Mouse (Mus musculus) heart, postnatal 0 days (tissue): Measurements from ENCODE around the gene Casq2. TPM values are rescaled to one million over a fixed set of nuclear protein-coding genes. Genes with fewer than 3 reads are reported as not detected.
A peak's percentile ranks its signal among the peaks of the same experiment; 100 is the strongest.

ENCODE experiments used
- ATAC-seq: fragments of 200-750 bp; cut with Nextera tagmentation; 2 replicates; pipeline ENCODE4 v1.8.0; 2017; ENCODE audit warnings: low read depth, moderate number of reproducible peaks, moderate library complexity; ENCODE audit not compliant: insufficient read depth
- DNase-seq: peaks from one replicate; pipeline ENCODE4 v3.0.0-alpha.2; 2016; ENCODE audit warnings: low spot score
- H3K27ac ChIP-seq: fragments of 300-500 bp; sonication (generic); 2 replicates; pipeline ENCODE4 v1.5.1; 2014; ENCODE audit warnings: low read depth, mild to moderate bottlenecking
- H3K27me3 ChIP-seq: fragments of 300-500 bp; sonication (generic); 2 replicates; pipeline ENCODE4 v1.6.1; 2014; ENCODE audit warnings: low read length, mixed read lengths; ENCODE audit not compliant: control insufficient read depth, insufficient read depth
- H3K36me3 ChIP-seq: fragments of 300-500 bp; sonication (generic); replicated peaks from 2 replicates; pipeline ENCODE4 v1.6.1; 2014; ENCODE audit warnings: low read length, mixed read lengths; ENCODE audit not compliant: control insufficient read depth, insufficient read depth
- H3K4me1 ChIP-seq: fragments of 300-500 bp; sonication (generic); 2 replicates; pipeline ENCODE4 v1.6.1; 2014; ENCODE audit warnings: antibody characterized with exemption; ENCODE audit not compliant: control insufficient read depth, insufficient read depth
- H3K4me2 ChIP-seq: fragments of 300-500 bp; sonication (generic); 2 replicates; pipeline ENCODE4 v1.6.1; 2014; ENCODE audit warnings: low read depth, mild to moderate bottlenecking, low read length, moderate library complexity
- H3K4me3 ChIP-seq: fragments of 300-500 bp; sonication (generic); 2 replicates; pipeline ENCODE4 v1.5.1; 2014; ENCODE audit warnings: low read depth, low read length
- H3K9ac ChIP-seq: fragments of 300-500 bp; sonication (generic); replicated peaks from 2 replicates; pipeline ENCODE4 v1.6.1; 2014; ENCODE audit warnings: low read depth, low read length, mixed read lengths
- H3K9me3 ChIP-seq: fragments of 300-500 bp; sonication (generic); replicated peaks from 2 replicates; pipeline ENCODE4 v1.6.1; 2016; ENCODE audit warnings: low read length; ENCODE audit not compliant: control insufficient read depth
- CTCF ChIP-seq: IDR thresholded peaks from 2 replicates; pipeline ENCODE4 v1.5.1; 2016; ENCODE audit warnings: antibody characterized with exemption, control low read depth, low read depth
- EP300 ChIP-seq: IDR thresholded peaks from 2 replicates; pipeline ENCODE4 v1.6.1; 2016; ENCODE audit warnings: antibody characterized with exemption, low read depth
- WGBS: fragments of 180-500 bp; shearing (Covaris S2); extraction: QIAGEN DNeasy Blood & Tissue Kit; methylation state at CpG from one replicate; pipeline ENCODE4 v1.1.7; 2014; 5-methylcytosine and 5-hydroxymethylcytosine counted together
- polyA plus RNA-seq: library from polyadenylated mRNA; unstranded; fragments of >200 nt; fragmentation: Nextera tagmentation; extraction: Ambion mirVana; gene quantifications from 2 replicates; pipeline ENCODE4 v1.2.1, GENCODE M21; 2015
- total RNA-seq: library from RNA; depleted of rRNA; stranded (reverse); fragments of >200 nt; gene quantifications from 2 replicates; pipeline ENCODE4 v1.2.3, GENCODE M21; 2014; ENCODE audit warnings: low replicate concordance

The Casq2 gene
- total and polyA plus RNA-seq, 2 experiments from 2014 or later: 836 to 872 TPM

GRCm38 (mm10) chr3:102081862-102082261 lies 4.4 kb upstream of the Casq2 start:
- H3K4me1 ChIP-seq: peaks cover 24% of the 10 kb centered on the region
- H3K4me2 ChIP-seq: no peak overlapping the region
- peak; percentile 92 for TF ChIP-seq CTCF
- TF ChIP-seq EP300: no peak
- no peak overlapping the region for H3K9ac ChIP-seq
- ATAC-seq (peak; percentile 67), DNase-seq (peak; percentile 76)
- H3K9me3 ChIP-seq: no peaks in the 10 kb centered on the region
- no peak overlapping the region for H3K27ac ChIP-seq
- WGBS: 11% methylated on average over 3 of the region's 3 CpGs
- no peaks in the 10 kb centered on the region for H3K27me3 ChIP-seq
- no peak overlapping the region for H3K4me3 ChIP-seq
- no peaks in the 10 kb centered on the region for H3K36me3 ChIP-seq

- H3K36me3 ChIP-seq: no peaks in the 10 kb centered on the region
- 39% methylated on average over 13 of the region's 13 CpGs for WGBS
- TF ChIP-seq CTCF (no peak), EP300 (no peak)
- H3K4me3 ChIP-seq: no peak overlapping the region
- no peak for ATAC-seq
- peak overlapping the region; percentile 13; the same call in 1 of the 2 replicates for H3K4me2 ChIP-seq
- H3K27ac ChIP-seq: no peak overlapping the region
- H3K27me3 ChIP-seq: no peaks in the 10 kb centered on the region
- H3K4me1 ChIP-seq: peaks cover 24% of the 10 kb centered on the region
- no peak for DNase-seq
- peak overlapping the region; percentile 8; the same call in 1 of the 2 replicates for H3K9ac ChIP-seq
- no peaks in the 10 kb centered on the region for H3K9me3 ChIP-seq
Measured at GRCm38 (mm10) chr3:102083589-102084230, 2.5 kb upstream of the Casq2 start.

GRCm38 (mm10) chr3:102084833-102085491 lies 1.3 kb upstream of the Casq2 start:
- H3K27ac ChIP-seq: peak overlapping the region; percentile 90
- DNase-seq: peak; percentile 40
- peaks cover 28% of the 10 kb centered on the region for H3K4me1 ChIP-seq
- no peaks in the 10 kb centered on the region for H3K36me3 ChIP-seq
- WGBS: 46% methylated on average over 13 of the region's 13 CpGs
- no peaks in the 10 kb centered on the region for H3K9me3 ChIP-seq
- peak overlapping the region; percentile 67 for H3K4me2 ChIP-seq
- H3K9ac ChIP-seq: peak overlapping the region; percentile 47; the same call in 1 of the 2 replicates
- H3K4me3 ChIP-seq: no peak overlapping the region
- ATAC-seq: no peak
- no peaks in the 10 kb centered on the region for H3K27me3 ChIP-seq
- TF ChIP-seq CTCF (no peak), EP300 (no peak)

- DNase-seq (peak; percentile 71), ATAC-seq (peak; percentile 73)
- Histone ChIP-seq H3K4me2 (peak overlapping the region; percentile 67), H3K27me3 (no peaks in the 10 kb centered on the region), H3K9ac (peak overlapping the region; percentile 47), H3K36me3 (no peaks in the 10 kb centered on the region), H3K27ac (peak overlapping the region; percentile 90), H3K4me1 (peaks cover 28% of the 10 kb centered on the region), H3K9me3 (no peaks in the 10 kb centered on the region), H3K4me3 (peak overlapping the region; percentile 55)
- 0 out of 2 replicates have a peak, but pooled peaks have one; percentile 29 for TF ChIP-seq EP300
- TF ChIP-seq CTCF: no peak
- 6% methylated on average over 12 of the region's 12 CpGs for WGBS
Measured at GRCm38 (mm10) chr3:102085719-102086118, 496 bp upstream of the Casq2 start.

- no peak overlapping the region for H3K9ac ChIP-seq
- ATAC-seq: no peak
- no peak for DNase-seq
- H3K4me1 ChIP-seq: peaks cover 29% of the 10 kb centered on the region
- 0 out of 2 replicates have a peak overlapping the region, but pooled peaks have one; percentile 41 for H3K27ac ChIP-seq
- peaks cover 17% of the 10 kb centered on the region; the same call in 1 of the 2 replicates for H3K36me3 ChIP-seq
- H3K4me2 ChIP-seq: no peak overlapping the region
- TF ChIP-seq EP300 (no peak), CTCF (no peak)
- WGBS: 81% methylated on average over 3 of the region's 3 CpGs
- no peak overlapping the region for H3K4me3 ChIP-seq
- no peaks in the 10 kb centered on the region for H3K9me3 ChIP-seq
- H3K27me3 ChIP-seq: no peaks in the 10 kb centered on the region
Measured at GRCm38 (mm10) chr3:102094841-102095240, 8.6 kb downstream of the Casq2 start.
